Mouse (Mus musculus) liver, embryonic 16.5 days (tissue): ENCODE results near the gene Med29. TPM values are rescaled to one million over a fixed set of nuclear protein-coding genes. Genes with fewer than 3 reads are reported as not detected.
A peak's percentile ranks its signal among the peaks of the same experiment; 100 is the strongest.

ENCODE experiments used
- ATAC-seq: fragments of 200-750 bp; cut with Nextera tagmentation; 2 replicates; pipeline ENCODE4 v1.8.0; 2017; ENCODE audit warnings: low read depth, mild to moderate bottlenecking, moderate number of reproducible peaks, moderate library complexity
- H3K27ac ChIP-seq: fragments of 300-500 bp; sonication (generic); 2 replicates; pipeline ENCODE4 v1.5.1; 2014; ENCODE audit warnings: mild to moderate bottlenecking, low read length
- H3K27me3 ChIP-seq: fragments of 300-500 bp; sonication (generic); 2 replicates; pipeline ENCODE4 v1.6.1; 2014; ENCODE audit warnings: low read depth, low read length, mixed read lengths; ENCODE audit not compliant: control insufficient read depth, insufficient read depth
- H3K36me3 ChIP-seq: fragments of 300-500 bp; sonication (generic); 2 replicates; pipeline ENCODE4 v1.6.1; 2014; ENCODE audit warnings: mild to moderate bottlenecking; ENCODE audit not compliant: control insufficient read depth, insufficient read depth
- H3K4me1 ChIP-seq: fragments of 300-500 bp; sonication (generic); 2 replicates; pipeline ENCODE4 v1.6.1; 2014; ENCODE audit warnings: low read depth, low read length, mixed read lengths; ENCODE audit not compliant: control insufficient read depth
- H3K4me2 ChIP-seq: fragments of 300-500 bp; sonication (generic); 2 replicates; pipeline ENCODE4 v1.6.1; 2014; ENCODE audit warnings: low read depth, low read length, mixed read lengths
- H3K4me3 ChIP-seq: fragments of 300-500 bp; sonication (generic); 2 replicates; pipeline ENCODE4 v1.5.1; 2014; ENCODE audit warnings: low read depth, mild to moderate bottlenecking, low read length
- H3K9ac ChIP-seq: fragments of 300-500 bp; sonication (generic); 2 replicates; pipeline ENCODE4 v1.6.1; 2014; ENCODE audit warnings: low read depth, low read length
- H3K9me3 ChIP-seq: fragments of 300-500 bp; sonication (generic); replicated peaks from 2 replicates; pipeline ENCODE4 v1.6.1; 2016; ENCODE audit warnings: low read length; ENCODE audit not compliant: control insufficient read depth
- WGBS: fragments of 180-500 bp; shearing (Covaris S2); extraction: QIAGEN DNeasy Blood & Tissue Kit; methylation state at CpG from one replicate; pipeline ENCODE4 v1.1.7; 2014; ENCODE audit not compliant: insufficient replicate concordance; 5-methylcytosine and 5-hydroxymethylcytosine counted together
- polyA plus RNA-seq: library from polyadenylated mRNA; unstranded; fragments of >200 nt; fragmentation: Nextera tagmentation; extraction: Ambion mirVana; gene quantifications from 2 replicates; pipeline ENCODE4 v1.2.1, GENCODE M21; 2015

Gene Med29
- polyA plus RNA-seq, 1 experiment from 2014 or later: 21.6 TPM

GRCm38 (mm10) chr7:28386462-28386861 is 6.0 kb downstream of the Med29 start:
- Histone ChIP-seq H3K4me1 (peaks cover 50% of the 10 kb centered on the region), H3K4me2 (no peak overlapping the region), H3K9ac (no peak overlapping the region; the same call in 1 of the 2 replicates), H3K4me3 (no peak overlapping the region), H3K27me3 (no peaks in the 10 kb centered on the region), H3K27ac (peak overlapping the region; percentile 84), H3K9me3 (no peaks in the 10 kb centered on the region), H3K36me3 (peaks cover 13% of the 10 kb centered on the region)
- 4% methylated on average over 4 of the region's 4 CpGs for WGBS
- ATAC-seq: peak; percentile 44

GRCm38 (mm10) chr7:28386007-28386406 is 6.5 kb downstream of the Med29 start:
- H3K4me3 ChIP-seq: no peak overlapping the region
- H3K27me3 ChIP-seq: no peaks in the 10 kb centered on the region
- 0 out of 2 replicates have a peak, but pooled peaks have one; percentile 3 for ATAC-seq
- H3K9me3 ChIP-seq: no peaks in the 10 kb centered on the region
- peak overlapping the region; percentile 84 for H3K27ac ChIP-seq
- H3K4me1 ChIP-seq: peaks cover 50% of the 10 kb centered on the region
- peak overlapping the region; percentile 12; the same call in 1 of the 2 replicates for H3K9ac ChIP-seq
- peaks cover 13% of the 10 kb centered on the region for H3K36me3 ChIP-seq
- H3K4me2 ChIP-seq: no peak overlapping the region
- WGBS: 47% methylated on average over 7 of the region's 7 CpGs

DNA sequence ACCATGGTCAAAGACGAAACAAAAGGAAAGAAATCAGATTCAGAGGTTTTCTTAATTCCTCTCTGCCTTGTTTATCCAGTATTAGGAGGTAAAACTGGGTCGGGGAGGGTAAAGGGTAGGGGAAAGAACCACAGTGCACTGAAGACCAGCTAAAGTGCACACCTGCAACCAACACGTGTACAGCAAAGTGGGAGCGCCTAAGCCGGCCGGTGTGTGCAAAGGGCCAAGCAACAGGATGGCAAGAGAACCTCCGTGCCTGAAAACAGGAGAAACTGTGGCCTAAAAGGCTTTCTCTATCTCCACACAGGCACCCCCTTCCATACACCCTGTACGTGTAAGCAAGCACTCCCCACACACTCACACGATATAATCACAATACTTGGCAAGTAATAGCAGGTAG is 7.3 kb downstream of the Med29 start:
- no peaks in the 10 kb centered on the region for H3K27me3 ChIP-seq
- no peak overlapping the region for H3K4me3 ChIP-seq
- 0 out of 2 replicates have a peak overlapping the region, but pooled peaks have one; percentile 8 for H3K4me2 ChIP-seq
- H3K27ac ChIP-seq: peak overlapping the region; percentile 84
- peaks cover 58% of the 10 kb centered on the region for H3K4me1 ChIP-seq
- peaks cover 9% of the 10 kb centered on the region for H3K36me3 ChIP-seq
- WGBS: 79% methylated on average over 9 of the region's 9 CpGs
- no peaks in the 10 kb centered on the region for H3K9me3 ChIP-seq
- ATAC-seq: no peak
- no peak overlapping the region for H3K9ac ChIP-seq

- no peak overlapping the region for H3K4me3 ChIP-seq
- 51% methylated on average over 6 of the region's 6 CpGs for WGBS
- peaks cover 68% of the 10 kb centered on the region for H3K4me1 ChIP-seq
- ATAC-seq: no peak
- no peak overlapping the region for H3K9ac ChIP-seq
- no peaks in the 10 kb centered on the region for H3K27me3 ChIP-seq
- H3K9me3 ChIP-seq: no peaks in the 10 kb centered on the region
- peak overlapping the region; percentile 97 for H3K27ac ChIP-seq
- H3K36me3 ChIP-seq: peaks cover 6% of the 10 kb centered on the region; the same call in 1 of the 2 replicates
- no peak overlapping the region for H3K4me2 ChIP-seq
Measured at GRCm38 (mm10) chr7:28384162-28384561, 8.3 kb downstream of the Med29 start.

DNA sequence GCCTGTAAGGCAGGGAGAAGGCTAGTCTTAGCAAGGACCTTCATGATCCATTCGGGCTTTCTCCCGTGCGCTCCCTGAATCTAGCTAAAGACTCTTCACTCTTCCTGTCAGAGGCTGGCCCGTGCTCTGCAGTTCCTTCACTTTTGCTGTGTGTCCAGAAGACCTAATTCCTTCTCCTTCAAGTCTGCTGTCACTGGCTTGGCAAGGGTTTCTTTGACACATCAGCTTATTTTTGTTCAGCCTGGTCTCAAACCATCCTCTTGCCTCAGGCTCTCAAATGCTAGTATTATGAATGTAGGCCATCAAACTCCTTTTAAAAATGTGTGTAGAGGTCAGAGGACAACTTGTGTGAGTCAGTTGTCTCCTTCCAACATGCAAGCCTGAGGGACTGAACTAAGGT is 8.9 kb downstream of the Med29 start:
- 46% methylated on average over 4 of the region's 4 CpGs for WGBS
- Histone ChIP-seq H3K36me3 (peaks cover under 1% of the 10 kb centered on the region; the same call in 1 of the 2 replicates), H3K9ac (peak overlapping the region; percentile 4; the same call in 1 of the 2 replicates), H3K4me2 (peak overlapping the region; percentile 96; the same call in 1 of the 2 replicates), H3K27ac (peak overlapping the region; percentile 97), H3K9me3 (no peaks in the 10 kb centered on the region), H3K27me3 (no peaks in the 10 kb centered on the region), H3K4me3 (no peak overlapping the region), H3K4me1 (peaks cover 73% of the 10 kb centered on the region)
- no peak for ATAC-seq

DNA sequence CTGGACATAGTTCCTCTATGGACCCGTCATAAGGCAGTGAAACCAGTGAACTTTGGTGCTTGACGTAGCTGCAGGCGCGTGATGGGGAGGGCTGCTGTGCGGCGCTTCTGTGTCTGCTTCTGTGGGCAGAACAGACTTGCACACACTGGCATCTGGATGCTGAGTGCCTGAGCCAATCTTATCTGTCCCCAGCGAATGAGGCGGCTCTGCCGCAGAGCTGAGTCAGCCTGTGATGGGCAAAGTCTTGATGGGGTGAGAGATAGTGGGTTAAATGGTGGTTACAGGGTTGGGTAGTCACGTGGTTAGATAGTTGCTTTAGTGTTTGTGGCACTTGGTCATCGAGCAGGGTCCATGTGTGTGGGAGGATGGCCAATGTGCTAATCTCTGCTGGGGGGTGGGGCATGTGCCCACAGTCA is 9.5 kb downstream of the Med29 start:
- H3K4me3 ChIP-seq: peak overlapping the region; percentile 58
- peaks cover 79% of the 10 kb centered on the region for H3K4me1 ChIP-seq
- H3K27ac ChIP-seq: peak overlapping the region; percentile 97
- no peaks in the 10 kb centered on the region for H3K27me3 ChIP-seq
- WGBS: 0% methylated on average over 11 of the region's 11 CpGs
- peak overlapping the region; percentile 50 for H3K9ac ChIP-seq
- ATAC-seq: peak; percentile 64
- no peaks in the 10 kb centered on the region for H3K9me3 ChIP-seq
- H3K4me2 ChIP-seq: peak overlapping the region; percentile 96
- no peaks in the 10 kb centered on the region; the same call in 1 of the 2 replicates for H3K36me3 ChIP-seq

- Histone ChIP-seq H3K36me3 (peaks cover 3% of the 10 kb centered on the region; the same call in 1 of the 2 replicates), H3K4me3 (peak overlapping the region; percentile 58), H3K27ac (peak overlapping the region; percentile 97), H3K4me1 (peaks cover 84% of the 10 kb centered on the region), H3K27me3 (no peaks in the 10 kb centered on the region), H3K9me3 (no peaks in the 10 kb centered on the region), H3K9ac (peak overlapping the region; percentile 50), H3K4me2 (peak overlapping the region; percentile 96)
- ATAC-seq: 0 out of 2 replicates have a peak, but pooled peaks have one; percentile 1
- WGBS: 10% methylated on average over 11 of the region's 12 CpGs
Measured at GRCm38 (mm10) chr7:28382347-28382951, 10.1 kb downstream of the Med29 start.

- peak overlapping the region; percentile 58 for H3K4me3 ChIP-seq
- peak overlapping the region; percentile 97 for H3K27ac ChIP-seq
- ATAC-seq: peak; percentile 19
- H3K9me3 ChIP-seq: no peaks in the 10 kb centered on the region
- peak overlapping the region; percentile 96 for H3K4me2 ChIP-seq
- WGBS: under 1% methylated on average over 20 of the region's 20 CpGs
- no peaks in the 10 kb centered on the region for H3K27me3 ChIP-seq
- H3K36me3 ChIP-seq: peaks cover 4% of the 10 kb centered on the region; the same call in 1 of the 2 replicates
- peak overlapping the region; percentile 50 for H3K9ac ChIP-seq
- peaks cover 89% of the 10 kb centered on the region for H3K4me1 ChIP-seq
Measured at GRCm38 (mm10) chr7:28381938-28382337, 10.6 kb downstream of the Med29 start.
